Mouse (Mus musculus) embryonic facial prominence, embryonic 13.5 days (tissue): ENCODE results near the gene Dlx2. TPM values are rescaled to one million over a fixed set of nuclear protein-coding genes. Genes with fewer than 3 reads are reported as not detected.

Source experiments
- ATAC-seq: fragments of 200-750 bp; cut with Nextera tagmentation; 2 replicates; pipeline ENCODE4 v1.8.0; 2017; ENCODE audit warnings: low read depth; ENCODE audit not compliant: insufficient number of reproducible peaks, insufficient read depth, low FRiP score, low TSS enrichment
- H3K27ac ChIP-seq: fragments of 300-500 bp; sonication (generic); 2 replicates; pipeline ENCODE4 v1.5.1; 2015; ENCODE audit warnings: moderate library complexity, mild to moderate bottlenecking, inconsistent platforms
- H3K27me3 ChIP-seq: fragments of 300-500 bp; sonication (generic); 2 replicates; pipeline ENCODE4 v1.6.1; 2015; ENCODE audit warnings: mild to moderate bottlenecking, inconsistent platforms
- H3K36me3 ChIP-seq: fragments of 300-500 bp; sonication (generic); 2 replicates; pipeline ENCODE4 v1.6.1; 2015; ENCODE audit warnings: mild to moderate bottlenecking, inconsistent platforms
- H3K4me1 ChIP-seq: fragments of 300-500 bp; sonication (generic); 2 replicates; pipeline ENCODE4 v1.6.1; 2015; ENCODE audit warnings: inconsistent platforms
- H3K4me2 ChIP-seq: fragments of 300-500 bp; sonication (generic); 2 replicates; pipeline ENCODE4 v1.6.1; 2015; ENCODE audit warnings: moderate library complexity, mild to moderate bottlenecking, inconsistent platforms
- H3K4me3 ChIP-seq: fragments of 300-500 bp; sonication (generic); 2 replicates; pipeline ENCODE4 v1.5.1; 2015; ENCODE audit warnings: mild to moderate bottlenecking, inconsistent platforms
- H3K9ac ChIP-seq: fragments of 300-500 bp; sonication (generic); 2 replicates; pipeline ENCODE4 v1.6.1; 2015; ENCODE audit warnings: mild to moderate bottlenecking, inconsistent platforms
- H3K9me3 ChIP-seq: fragments of 300-500 bp; sonication (generic); 2 replicates; pipeline ENCODE4 v1.6.1; 2016; ENCODE audit warnings: inconsistent platforms
- WGBS: fragments of 180-500 bp; shearing (Covaris S2); methylation state at CpG from one replicate; pipeline ENCODE4 v1.1.7; 2015; ENCODE audit warnings: mixed read lengths; 5-methylcytosine and 5-hydroxymethylcytosine counted together
- polyA plus RNA-seq: library from polyadenylated mRNA; unstranded; fragments of >200 nt; fragmentation: Nextera tagmentation; extraction: Ambion mirVana; gene quantifications from 2 replicates; pipeline ENCODE4 v1.2.1, GENCODE M21; 2015

Dlx2 gene
- polyA plus RNA-seq, 1 experiment from 2014 or later, result 10.0 TPM

GRCm38 (mm10) chr2:71534242-71535052 lies 12.1 kb downstream of the Dlx2 start:
- no peaks in the 10 kb centered on the region for H3K9me3 ChIP-seq
- H3K27ac ChIP-seq, result peak overlapping the region; percentile 71; the same call in 1 of the 2 replicates
- H3K4me2 ChIP-seq, result peak overlapping the region; percentile 31
- peaks cover 38% of the 10 kb centered on the region for H3K4me1 ChIP-seq
- no peak for ATAC-seq
- WGBS, result 5% methylated on average over 20 of the region's 20 CpGs
- no peaks in the 10 kb centered on the region for H3K36me3 ChIP-seq
- peaks cover 96% of the 10 kb centered on the region for H3K27me3 ChIP-seq
- 0 out of 2 replicates have a peak overlapping the region, but pooled peaks have one; percentile 8 for H3K4me3 ChIP-seq
- H3K9ac ChIP-seq, result peak overlapping the region; percentile 46

DNA sequence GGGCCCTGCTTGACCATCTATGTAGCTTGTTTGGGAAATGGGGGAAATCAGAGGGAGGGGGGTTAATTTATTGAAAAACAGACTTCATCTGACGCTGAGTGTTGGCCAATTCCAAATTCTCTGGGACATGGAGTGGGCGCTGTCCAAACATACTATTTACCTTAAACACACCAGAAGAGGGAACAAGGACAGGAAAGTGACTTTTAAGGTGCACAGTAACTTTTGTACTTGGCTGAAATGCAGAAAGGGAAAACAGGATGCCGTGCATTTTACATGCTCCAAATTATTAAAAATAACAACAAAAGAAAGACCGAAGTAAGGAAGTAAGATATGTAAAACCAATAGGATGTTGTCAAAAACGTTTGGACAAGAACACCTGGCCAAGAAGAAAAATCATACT lies 13.5 kb downstream of the Dlx2 start:
- no peaks in the 10 kb centered on the region for H3K36me3 ChIP-seq
- 15% methylated on average over 5 of the region's 5 CpGs for whole genome bisulfite sequencing
- H3K4me1 ChIP-seq, result peaks cover 34% of the 10 kb centered on the region
- peak overlapping the region; percentile 84 for H3K4me2 ChIP-seq
- H3K4me3 ChIP-seq, result peak overlapping the region; percentile 52
- H3K9ac ChIP-seq, result peak overlapping the region; percentile 72; the same call in 1 of the 2 replicates
- no peak for ATAC-seq
- peaks cover 96% of the 10 kb centered on the region for H3K27me3 ChIP-seq
- no peak overlapping the region for H3K27ac ChIP-seq
- no peaks in the 10 kb centered on the region for H3K9me3 ChIP-seq

DNA sequence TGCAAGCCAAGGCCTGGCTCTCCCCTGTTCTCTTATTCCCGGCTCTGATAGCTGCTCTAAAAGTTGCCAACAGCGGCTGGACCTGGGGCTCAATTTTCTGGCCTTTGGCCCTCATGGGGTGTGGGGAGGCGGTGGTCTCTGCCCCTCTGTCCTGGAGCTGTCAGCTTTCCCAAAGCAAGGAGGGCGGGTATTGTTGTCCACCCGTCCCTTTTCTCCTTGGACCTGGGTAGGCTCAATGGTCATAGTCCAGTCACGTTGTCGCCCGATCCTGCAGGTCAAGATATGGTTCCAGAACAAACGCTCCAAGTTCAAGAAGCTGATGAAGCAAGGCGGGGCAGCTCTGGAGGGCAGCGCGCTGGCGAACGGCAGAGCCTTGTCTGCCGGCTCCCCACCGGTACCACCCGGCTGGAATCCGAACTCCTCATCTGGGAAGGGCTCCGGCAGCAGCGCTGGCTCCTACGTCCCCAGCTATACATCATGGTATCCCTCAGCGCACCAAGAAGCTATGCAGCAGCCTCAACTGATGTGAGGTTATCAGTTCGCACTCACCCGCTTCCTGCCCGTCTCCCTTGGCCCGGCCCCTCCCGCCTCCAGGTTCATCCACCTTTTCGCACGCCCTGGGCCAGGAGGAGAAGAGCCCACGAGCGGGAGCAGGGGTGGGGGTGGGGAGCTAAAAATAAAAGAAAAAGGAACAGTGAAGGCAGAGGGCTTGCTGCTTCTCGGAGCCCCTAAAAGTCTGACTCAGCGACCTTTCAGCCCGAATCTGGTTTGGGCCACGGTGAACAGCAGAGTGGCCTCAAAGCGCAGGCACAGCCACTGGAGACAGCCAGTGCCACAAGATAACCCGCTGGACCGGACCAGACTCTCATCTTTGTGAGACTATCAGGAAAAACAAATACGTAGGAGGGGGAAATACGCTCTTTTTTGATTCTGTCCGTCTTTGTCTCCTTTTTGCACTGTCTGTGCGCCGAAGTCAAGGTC lies 14.3 kb downstream of the Dlx2 start:
- H3K27me3 ChIP-seq, result peaks cover 94% of the 10 kb centered on the region
- H3K9ac ChIP-seq, result peak overlapping the region; percentile 72
- WGBS, result 3% methylated on average over 43 of the region's 43 CpGs
- H3K27ac ChIP-seq, result peak overlapping the region; percentile 18; the same call in 1 of the 2 replicates
- H3K4me1 ChIP-seq, result peaks cover 34% of the 10 kb centered on the region
- H3K36me3 ChIP-seq, result no peaks in the 10 kb centered on the region
- H3K9me3 ChIP-seq, result no peaks in the 10 kb centered on the region
- H3K4me3 ChIP-seq, result peak overlapping the region; percentile 52
- H3K4me2 ChIP-seq, result peak overlapping the region; percentile 84
- ATAC-seq, result no peak

DNA sequence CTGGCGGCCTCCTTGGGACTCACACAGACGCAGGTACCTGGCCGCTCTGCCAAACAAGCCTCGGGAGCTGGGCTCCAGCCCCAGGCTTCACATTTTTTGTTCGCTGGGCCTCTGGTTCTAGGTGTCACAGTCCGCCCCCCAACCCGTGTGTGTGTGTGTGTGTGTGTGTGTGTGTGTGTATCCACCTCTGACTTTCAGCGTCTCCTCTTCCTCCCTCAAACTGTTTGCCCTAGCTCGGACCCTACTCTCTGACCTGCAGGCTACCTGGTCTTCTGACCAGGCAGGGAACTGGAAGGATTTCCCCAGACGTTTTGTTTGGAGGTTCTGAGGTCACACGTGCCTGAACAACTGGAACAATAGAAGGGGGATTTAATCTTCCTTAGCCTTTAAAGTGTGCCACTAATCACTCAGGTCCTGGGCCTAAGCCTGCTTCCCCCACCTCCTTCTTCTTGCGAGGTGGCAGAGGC lies 15.4 kb downstream of the Dlx2 start:
- peaks cover 94% of the 10 kb centered on the region for H3K27me3 ChIP-seq
- H3K4me1 ChIP-seq, result peaks cover 34% of the 10 kb centered on the region
- 5% methylated on average over 12 of the region's 12 CpGs for WGBS
- 0 out of 2 replicates have a peak overlapping the region, but pooled peaks have one; percentile 17 for H3K27ac ChIP-seq
- no peaks in the 10 kb centered on the region for H3K36me3 ChIP-seq
- peak overlapping the region; percentile 84 for H3K4me2 ChIP-seq
- ATAC-seq, result no peak
- H3K4me3 ChIP-seq, result peak overlapping the region; percentile 52
- no peaks in the 10 kb centered on the region for H3K9me3 ChIP-seq
- H3K9ac ChIP-seq, result peak overlapping the region; percentile 72

DNA sequence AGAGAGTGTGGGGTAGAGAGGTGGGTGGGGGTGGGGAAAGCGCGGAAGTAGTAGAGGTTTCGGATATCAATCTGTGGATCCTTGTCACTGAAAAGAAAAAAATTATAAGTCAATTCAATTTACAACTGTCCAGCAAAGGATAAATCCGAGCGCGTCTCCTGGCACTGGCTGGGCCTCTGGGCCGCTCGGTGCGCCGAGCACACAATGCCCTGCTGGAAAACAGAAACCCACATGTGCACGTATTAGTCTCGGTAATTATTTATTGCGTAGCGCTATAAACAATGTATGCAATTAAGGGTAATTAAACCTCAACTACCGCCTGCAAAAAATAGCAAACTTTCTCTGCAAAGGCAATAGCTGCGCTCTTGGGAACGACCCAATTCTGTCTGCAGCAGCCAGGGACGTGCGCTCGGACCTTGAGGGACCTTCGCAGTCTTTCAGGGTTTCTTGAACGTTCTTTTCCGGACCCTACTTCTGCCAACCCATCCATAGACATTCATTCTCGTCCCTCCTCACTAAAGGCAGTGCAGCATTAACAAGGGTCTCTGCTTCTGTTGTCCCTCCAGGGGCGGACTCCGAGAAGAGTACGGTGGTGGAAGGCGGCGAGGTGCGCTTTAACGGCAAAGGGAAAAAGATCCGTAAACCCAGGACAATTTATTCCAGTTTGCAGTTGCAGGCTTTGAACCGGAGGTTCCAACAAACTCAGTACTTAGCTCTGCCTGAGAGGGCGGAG lies 16.0 kb downstream of the Dlx2 start:
- Histone ChIP-seq H3K36me3 (no peaks in the 10 kb centered on the region), H3K4me2 (peak overlapping the region; percentile 84), H3K4me3 (peak overlapping the region; percentile 52), H3K9ac (peak overlapping the region; percentile 72), H3K27ac (peak overlapping the region; percentile 89), H3K4me1 (peaks cover 34% of the 10 kb centered on the region), H3K9me3 (no peaks in the 10 kb centered on the region), H3K27me3 (peaks cover 96% of the 10 kb centered on the region)
- ATAC-seq, result no peak
- WGBS, result under 1% methylated on average over 34 of the region's 34 CpGs

GRCm38 (mm10) chr2:71529511-71530351 lies 16.8 kb downstream of the Dlx2 start:
- WGBS, result under 1% methylated on average over 60 of the region's 60 CpGs
- Histone ChIP-seq H3K4me1 (peaks cover 29% of the 10 kb centered on the region), H3K27me3 (peaks cover 98% of the 10 kb centered on the region), H3K9me3 (no peaks in the 10 kb centered on the region), H3K4me3 (peak overlapping the region; percentile 52), H3K4me2 (peak overlapping the region; percentile 84), H3K9ac (peak overlapping the region; percentile 72), H3K36me3 (no peaks in the 10 kb centered on the region), H3K27ac (peak overlapping the region; percentile 89)
- ATAC-seq, result peak; percentile 88

DNA sequence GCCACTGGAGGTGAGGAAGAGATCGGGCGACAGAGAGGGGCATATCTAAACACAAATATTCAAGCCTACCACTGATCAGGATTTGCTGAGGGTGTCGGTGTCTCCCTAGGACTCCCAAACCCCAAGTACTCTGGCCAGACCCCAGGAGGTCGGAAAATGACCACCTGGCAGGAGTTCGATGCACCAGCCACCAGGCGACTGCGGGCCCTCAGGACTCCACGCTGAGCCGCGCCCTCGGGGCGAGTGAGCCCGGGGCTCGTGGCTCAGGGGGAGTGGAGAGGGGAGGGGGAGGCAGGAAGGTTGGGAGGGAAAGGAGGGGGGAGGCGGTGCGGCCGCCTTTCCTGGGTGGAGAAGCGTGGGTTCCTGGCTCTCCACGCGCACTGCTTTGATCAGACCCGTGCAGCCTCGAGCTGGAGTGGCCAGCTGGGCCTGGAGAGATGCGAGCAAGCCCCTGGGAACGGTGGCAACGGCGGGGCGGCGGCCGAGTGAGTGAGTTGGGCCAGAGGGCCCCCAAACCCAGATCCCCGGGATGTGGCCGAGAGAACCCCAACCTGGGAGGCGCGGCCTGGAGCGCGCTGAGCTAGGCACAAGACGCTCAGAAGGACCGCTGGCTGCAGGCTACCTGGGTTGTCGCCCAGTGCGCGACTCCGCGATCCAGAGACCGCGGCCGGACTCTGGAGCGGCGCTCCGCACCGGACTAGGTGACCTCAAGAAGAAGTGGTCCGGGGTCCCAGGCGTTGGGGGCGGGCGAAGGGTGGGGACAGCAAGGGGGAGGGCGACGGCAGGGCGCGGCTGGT lies 17.6 kb downstream of the Dlx2 start:
- peak overlapping the region; percentile 84 for H3K4me2 ChIP-seq
- H3K4me1 ChIP-seq, result peaks cover 29% of the 10 kb centered on the region
- peak overlapping the region; percentile 52 for H3K4me3 ChIP-seq
- H3K27me3 ChIP-seq, result peaks cover 96% of the 10 kb centered on the region
- peak; percentile 3; the same call in 1 of the 2 replicates for ATAC-seq
- peak overlapping the region; percentile 72 for H3K9ac ChIP-seq
- H3K36me3 ChIP-seq, result no peaks in the 10 kb centered on the region
- H3K27ac ChIP-seq, result peak overlapping the region; percentile 89
- H3K9me3 ChIP-seq, result no peaks in the 10 kb centered on the region
- under 1% methylated on average over 57 of the region's 57 CpGs for WGBS

- no peaks in the 10 kb centered on the region for H3K36me3 ChIP-seq
- H3K4me3 ChIP-seq, result peak within 1 kb of the TSS; percentile 52
- under 1% methylated on average over 26 of the region's 26 CpGs for WGBS
- H3K27ac ChIP-seq, result peak within 1 kb of the TSS; percentile 89
- H3K4me2 ChIP-seq, result peak within 1 kb of the TSS; percentile 84
- no peaks in the 10 kb centered on the region for H3K9me3 ChIP-seq
- ATAC-seq, result no peak
- peaks cover 96% of the 10 kb centered on the region for H3K27me3 ChIP-seq
- peak within 1 kb of the TSS; percentile 72 for H3K9ac ChIP-seq
- peaks cover 29% of the 10 kb centered on the region for H3K4me1 ChIP-seq
These were observed 18.4 kb downstream of the Dlx2 start, which contains the start of gene Dlx1 for GRCm38 (mm10) chr2:71528014-71528713. Gene Dlx1 (plus strand): TSS chr2:71528113.

DNA sequence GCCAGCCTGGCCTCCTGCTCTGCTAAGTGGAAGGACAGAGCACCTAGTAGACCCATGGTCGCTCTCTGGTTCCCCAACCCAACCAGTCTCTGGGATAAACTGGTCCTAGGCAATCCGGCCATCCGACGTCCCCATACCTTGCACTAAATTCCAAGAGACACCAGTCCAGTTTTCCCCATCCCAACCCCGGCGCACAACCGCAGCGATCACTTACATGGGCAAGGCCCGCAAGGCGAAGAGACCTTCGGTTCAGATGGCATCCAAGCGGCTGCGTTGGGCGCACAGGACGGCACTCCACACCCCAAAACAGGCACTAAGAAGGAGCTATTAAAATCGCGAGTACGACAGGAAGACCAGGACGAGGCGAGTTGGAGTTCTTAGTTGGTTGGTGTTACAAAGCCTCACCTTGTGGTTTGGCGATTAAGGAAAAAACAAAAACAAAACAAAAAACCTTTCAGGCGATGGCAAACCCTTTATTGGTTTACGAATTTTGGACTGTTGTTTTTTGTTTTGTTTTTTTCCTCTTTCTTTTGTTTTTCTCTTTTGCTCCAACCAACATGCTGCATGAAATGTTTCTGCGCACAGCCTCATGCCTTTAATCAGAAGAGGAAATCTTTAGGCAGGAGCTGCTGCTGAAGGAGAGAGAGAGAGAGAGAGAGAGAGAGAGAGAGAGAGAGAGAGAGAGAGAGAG lies 19.1 kb downstream of the Dlx2 start:
- Histone ChIP-seq H3K27me3 (peaks cover 96% of the 10 kb centered on the region), H3K9ac (no peak overlapping the region), H3K9me3 (no peaks in the 10 kb centered on the region), H3K4me1 (peaks cover 28% of the 10 kb centered on the region), H3K27ac (no peak overlapping the region), H3K4me2 (peak overlapping the region; percentile 84), H3K36me3 (no peaks in the 10 kb centered on the region), H3K4me3 (peak overlapping the region; percentile 11)
- WGBS, result 3% methylated on average over 24 of the region's 24 CpGs
- ATAC-seq, result no peak
